Mouse (Mus musculus): ENCODE results near the gene Atxn10. TPM values are rescaled to one million over a fixed set of nuclear protein-coding genes. Genes with fewer than 3 reads are reported as not detected.

Atxn10 gene
- total RNA-seq, 1 experiment from 2014 or later, result 37.0 TPM

DNA sequence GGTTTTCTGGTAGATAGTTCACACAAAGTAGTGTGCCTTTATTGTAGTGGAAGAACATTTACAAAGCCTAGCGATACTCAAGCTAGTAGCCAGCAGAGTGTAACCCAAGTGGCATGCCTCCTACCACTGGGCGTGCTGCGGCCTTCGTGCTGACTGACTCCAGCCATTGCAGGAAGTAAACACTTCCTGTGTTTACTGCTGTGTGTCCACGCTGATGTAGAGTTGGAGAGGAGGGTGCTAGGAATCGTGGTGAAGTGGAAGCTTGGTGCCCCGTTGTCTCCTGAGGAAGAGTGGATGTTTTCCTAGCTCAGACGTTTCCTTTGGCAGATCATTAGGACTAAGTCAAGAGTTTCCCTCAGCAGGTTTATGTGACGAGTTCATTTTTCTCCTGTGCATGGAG lies 47.4 kb downstream of the Atxn10 start:
- no peak for ATAC-seq (replicated peaks; ENCODE audit: insufficient number of reproducible peaks, low FRiP score, low TSS enrichment, poor library complexity, severe bottlenecking)

DNA sequence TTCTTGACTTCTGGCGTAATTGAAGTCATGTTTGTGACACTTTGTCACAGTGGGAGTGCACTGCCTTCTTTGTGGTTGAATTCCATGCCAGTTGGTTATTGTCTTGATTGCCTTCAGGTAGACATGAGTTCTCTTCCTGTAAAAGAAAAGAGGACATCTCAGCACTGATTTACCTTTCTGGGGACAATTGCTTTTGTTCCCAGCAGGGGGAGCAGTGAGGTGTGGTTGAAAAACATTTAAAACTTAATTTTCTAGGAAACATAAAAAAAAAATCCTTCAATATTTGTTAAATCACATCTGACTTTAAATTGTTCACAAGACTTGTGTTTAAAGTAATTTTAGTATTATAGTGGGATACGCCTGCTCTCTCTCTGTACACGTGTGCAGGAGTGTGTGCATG lies 52.7 kb downstream of the Atxn10 start:
- no peak for ATAC-seq (replicated peaks; ENCODE audit: insufficient number of reproducible peaks, low FRiP score, low TSS enrichment, poor library complexity, severe bottlenecking)

- ATAC-seq (replicated peaks; ENCODE audit: insufficient number of reproducible peaks, low FRiP score, low TSS enrichment, poor library complexity, severe bottlenecking), result no peak
Measured at GRCm38 (mm10) chr15:85389915-85390314, 53.9 kb downstream of the Atxn10 start.

GRCm38 (mm10) chr15:85395360-85395759 lies 59.3 kb downstream of the Atxn10 start:
- no peak for ATAC-seq (replicated peaks; ENCODE audit: insufficient number of reproducible peaks, low FRiP score, low TSS enrichment, poor library complexity, severe bottlenecking)

GRCm38 (mm10) chr15:85401926-85402325 lies 65.9 kb downstream of the Atxn10 start:
- ATAC-seq (replicated peaks; ENCODE audit: insufficient number of reproducible peaks, low FRiP score, low TSS enrichment, poor library complexity, severe bottlenecking), result no peak

- ATAC-seq (replicated peaks; ENCODE audit: insufficient number of reproducible peaks, low FRiP score, low TSS enrichment, poor library complexity, severe bottlenecking), result no peak
Measured at GRCm38 (mm10) chr15:85403256-85403731, 67.2 kb downstream of the Atxn10 start.

DNA sequence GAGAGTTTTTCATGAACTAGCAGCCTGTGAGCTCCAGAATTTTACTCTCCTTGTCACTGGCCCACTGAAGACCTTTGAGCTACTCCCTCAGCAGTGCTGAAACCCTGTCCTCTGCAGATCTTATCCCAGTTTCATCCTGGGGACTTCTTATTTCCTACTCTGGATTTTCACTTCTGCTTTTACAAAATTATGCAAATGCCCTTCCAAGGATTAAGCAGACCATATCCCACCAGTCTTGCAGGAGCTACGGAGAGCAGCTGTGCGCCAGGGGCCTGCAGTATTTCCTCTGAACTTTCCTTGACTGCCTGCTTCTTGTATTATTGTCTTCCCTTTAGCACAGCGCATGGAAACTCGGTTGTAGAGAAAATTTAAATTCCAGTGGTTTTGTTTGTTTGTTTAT lies 68.7 kb downstream of the Atxn10 start:
- no peak for ATAC-seq (replicated peaks; ENCODE audit: insufficient number of reproducible peaks, low FRiP score, low TSS enrichment, poor library complexity, severe bottlenecking)

DNA sequence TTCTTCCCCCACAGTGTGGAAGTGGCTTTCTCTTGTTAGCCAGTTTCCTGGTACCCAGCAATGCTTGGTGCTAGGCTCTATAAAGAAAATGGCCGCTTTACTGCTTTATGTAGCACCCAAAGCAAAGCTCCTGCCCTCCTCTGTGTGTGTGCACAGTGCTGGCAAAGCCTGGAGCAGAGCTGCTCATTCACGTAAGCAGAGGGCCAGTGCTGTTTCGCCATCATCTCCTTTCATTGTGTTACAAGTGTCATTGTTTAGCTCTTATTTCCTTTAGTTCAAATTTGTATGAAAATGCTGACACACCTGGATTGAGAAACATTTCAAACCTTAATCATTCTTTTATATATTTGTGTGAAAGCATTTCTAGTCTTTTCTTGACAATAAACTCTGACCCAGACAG lies 69.5 kb downstream of the Atxn10 start:
- ATAC-seq (replicated peaks; ENCODE audit: insufficient number of reproducible peaks, low FRiP score, low TSS enrichment, poor library complexity, severe bottlenecking), result no peak

DNA sequence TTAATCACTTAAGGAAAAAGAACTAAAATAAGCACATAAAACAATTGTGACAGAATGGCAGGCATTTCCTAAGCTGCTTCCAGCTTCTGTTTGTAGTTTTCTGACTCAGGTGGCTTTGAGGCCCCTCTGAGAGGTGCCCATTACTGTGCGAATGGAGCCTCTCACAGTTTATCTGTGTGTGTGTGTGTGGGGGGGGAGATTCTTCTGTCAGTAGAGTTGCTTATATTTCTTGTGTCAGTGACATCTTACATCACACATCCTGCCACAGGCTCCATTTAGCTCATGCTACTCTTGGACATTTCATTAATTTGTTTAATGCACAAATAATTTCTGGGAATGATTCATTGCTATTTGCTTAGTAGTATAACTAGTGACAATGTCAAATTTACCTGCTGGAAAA lies 70.8 kb downstream of the Atxn10 start:
- no peak for ATAC-seq (replicated peaks; ENCODE audit: insufficient number of reproducible peaks, low FRiP score, low TSS enrichment, poor library complexity, severe bottlenecking)

GRCm38 (mm10) chr15:85407342-85407741 lies 71.3 kb downstream of the Atxn10 start:
- ATAC-seq (replicated peaks; ENCODE audit: insufficient number of reproducible peaks, low FRiP score, low TSS enrichment, poor library complexity, severe bottlenecking), result no peak

- no peak for ATAC-seq (replicated peaks; ENCODE audit: insufficient number of reproducible peaks, low FRiP score, low TSS enrichment, poor library complexity, severe bottlenecking)
Measured at GRCm38 (mm10) chr15:85408790-85409189, 72.7 kb downstream of the Atxn10 start.

- ATAC-seq (replicated peaks; ENCODE audit: insufficient number of reproducible peaks, low FRiP score, low TSS enrichment, poor library complexity, severe bottlenecking), result no peak
Measured at GRCm38 (mm10) chr15:85409245-85409783, 73.3 kb downstream of the Atxn10 start.

GRCm38 (mm10) chr15:85409836-85410235 lies 73.8 kb downstream of the Atxn10 start:
- no peak for ATAC-seq (replicated peaks; ENCODE audit: insufficient number of reproducible peaks, low FRiP score, low TSS enrichment, poor library complexity, severe bottlenecking)

DNA sequence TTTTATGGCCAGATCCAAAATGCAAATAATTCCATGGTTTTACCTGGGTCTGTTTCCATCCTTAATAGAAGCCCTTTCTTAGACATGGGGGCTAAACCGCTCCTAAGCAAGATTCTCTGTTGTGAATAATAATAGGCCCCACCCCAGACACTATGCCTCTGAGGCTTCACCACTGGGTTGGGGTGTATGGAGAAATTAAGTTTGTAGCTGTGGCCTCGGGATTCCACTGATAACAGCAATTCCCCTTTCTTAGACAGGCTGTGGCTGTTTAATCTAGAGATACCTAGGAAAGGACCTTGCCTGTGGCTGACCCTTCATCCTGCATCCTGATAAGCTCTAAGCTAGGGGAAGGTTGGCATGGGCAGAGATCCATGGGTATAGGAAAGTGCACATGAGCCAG lies 78.6 kb downstream of the Atxn10 start:
- ATAC-seq (replicated peaks; ENCODE audit: insufficient number of reproducible peaks, low FRiP score, low TSS enrichment, poor library complexity, severe bottlenecking), result no peak

DNA sequence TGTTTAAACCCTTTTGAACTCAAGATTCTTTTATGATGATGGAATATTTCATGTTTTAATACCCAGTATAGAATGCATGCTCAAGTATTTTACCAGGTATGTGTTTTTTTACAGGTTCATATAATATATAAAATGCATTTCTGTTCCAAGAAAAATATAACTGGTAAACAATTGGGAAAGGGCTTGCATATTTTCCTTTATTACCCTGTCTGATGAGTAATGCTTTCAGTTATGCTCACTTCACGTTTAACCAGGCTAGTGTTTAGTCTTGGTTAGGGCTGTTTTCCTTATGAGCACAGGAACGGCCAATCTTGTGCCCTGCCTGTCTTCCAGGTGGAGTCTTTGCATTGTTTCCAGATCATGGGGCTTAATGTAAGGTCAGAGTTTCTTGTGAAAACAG lies 84.6 kb downstream of the Atxn10 start:
- no peak for ATAC-seq (replicated peaks; ENCODE audit: insufficient number of reproducible peaks, low FRiP score, low TSS enrichment, poor library complexity, severe bottlenecking)

- no peak for ATAC-seq (replicated peaks; ENCODE audit: insufficient number of reproducible peaks, low FRiP score, low TSS enrichment, poor library complexity, severe bottlenecking)
Measured at GRCm38 (mm10) chr15:85424197-85424596, 88.2 kb downstream of the Atxn10 start.

GRCm38 (mm10) chr15:85428140-85428539 lies 92.1 kb downstream of the Atxn10 start:
- no peak for ATAC-seq (replicated peaks; ENCODE audit: insufficient number of reproducible peaks, low FRiP score, low TSS enrichment, poor library complexity, severe bottlenecking)

GRCm38 (mm10) chr15:85442568-85442967 lies 106.5 kb downstream of the Atxn10 start:
- ATAC-seq (replicated peaks; ENCODE audit: insufficient number of reproducible peaks, low FRiP score, low TSS enrichment, poor library complexity, severe bottlenecking), result no peak

GRCm38 (mm10) chr15:85446652-85447051 lies 110.6 kb downstream of the Atxn10 start:
- ATAC-seq (replicated peaks; ENCODE audit: insufficient number of reproducible peaks, low FRiP score, low TSS enrichment, poor library complexity, severe bottlenecking), result no peak

DNA sequence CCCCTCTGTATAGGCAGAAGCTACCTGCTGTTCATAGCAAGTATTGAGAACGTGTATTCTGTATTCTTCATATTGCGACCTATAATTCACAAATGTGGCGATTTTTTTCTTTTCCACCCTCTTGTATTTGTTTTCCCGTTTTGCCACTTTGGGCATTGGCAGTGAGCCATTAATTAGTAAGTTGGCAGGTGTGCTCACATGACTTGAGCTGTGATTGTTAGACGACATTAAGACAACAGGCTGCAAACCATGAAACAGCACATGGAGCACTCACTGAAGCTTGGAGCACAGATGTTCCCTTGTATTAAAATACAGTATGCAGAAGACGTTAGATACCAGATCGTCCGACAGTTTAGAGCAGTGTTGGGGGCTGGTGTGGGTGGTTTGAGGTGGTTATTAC lies 120.8 kb downstream of the Atxn10 start:
- no peak for ATAC-seq (replicated peaks; ENCODE audit: insufficient number of reproducible peaks, low FRiP score, low TSS enrichment, poor library complexity, severe bottlenecking)

GRCm38 (mm10) chr15:85457838-85458237 lies 121.8 kb downstream of the Atxn10 start:
- no peak for ATAC-seq (replicated peaks; ENCODE audit: insufficient number of reproducible peaks, low FRiP score, low TSS enrichment, poor library complexity, severe bottlenecking)

Data from monocyte, adult 5-6 weeks (primary cell).